8 mouse cellular contexts compared by ENCODE assay signal in genomic region chr13:90394815-90395241, GRCm38 (mm10).
DNase-seq lines count a peak whose midpoint lies in the region; ATAC-seq and TF ChIP-seq lines count a peak whose summit lies in the region.

No protein-coding gene starts in this region.

- no peak overlapping the region for H3K4me2 ChIP-seq in hindbrain, embryonic 14.5 days (replicated peaks)
- no peak overlapping the region for H3K4me2 ChIP-seq in forebrain, embryonic 12.5 days
- H3K4me2 ChIP-seq in midbrain, embryonic 16.5 days (ENCODE audit: low read length), result no peak overlapping the region

- no peak for TF ChIP-seq POLR2A in thymus, adult 2 months (IDR thresholded peaks at IDR 0.05; ENCODE audit: control insufficient read depth, extremely low read depth, insufficient read depth, low read length, poor library complexity)

- no peaks in the 10 kb centered on the region for H3K4me1 ChIP-seq in hindbrain, embryonic 14.5 days (replicated peaks; ENCODE audit: control insufficient read depth, insufficient read depth, low read length)
- no peaks in the 10 kb centered on the region for H3K4me1 ChIP-seq in hindbrain, embryonic 10.5 days (replicated peaks)
- no peaks in the 10 kb centered on the region for H3K4me1 ChIP-seq in forebrain, embryonic 12.5 days
- no peaks in the 10 kb centered on the region for H3K4me1 ChIP-seq in midbrain, embryonic 16.5 days (ENCODE audit: control insufficient read depth, insufficient read depth, low read length)
- no peaks in the 10 kb centered on the region for H3K4me1 ChIP-seq in thymus, adult 2 months (replicated peaks; ENCODE audit: control insufficient read depth, insufficient read depth, low read length)

- WGBS in hindbrain, embryonic 14.5 days, result 44% methylated on average over 5 of the region's 5 CpGs
- WGBS in hindbrain, embryonic 10.5 days, result 81% methylated on average over 5 of the region's 5 CpGs
- WGBS in forebrain, embryonic 12.5 days, result 41% methylated on average over 5 of the region's 5 CpGs
- WGBS in midbrain, embryonic 16.5 days, result 53% methylated on average over 5 of the region's 5 CpGs
- WGBS in thymus, adult 2 months, result 85% methylated on average over 5 of the region's 5 CpGs

- H3K9ac ChIP-seq in hindbrain, embryonic 14.5 days, result no peak overlapping the region
- no peak overlapping the region for H3K9ac ChIP-seq in forebrain, embryonic 12.5 days
- no peak overlapping the region for H3K9ac ChIP-seq in midbrain, embryonic 16.5 days (ENCODE audit: low read depth, low read length)

- no peaks in the 10 kb centered on the region for H3K27me3 ChIP-seq in hindbrain, embryonic 14.5 days (ENCODE audit: control insufficient read depth, insufficient read depth, low read length)
- no peaks in the 10 kb centered on the region for H3K27me3 ChIP-seq in hindbrain, embryonic 10.5 days (ENCODE audit: insufficient read depth, poor library complexity, severe bottlenecking)
- H3K27me3 ChIP-seq in forebrain, embryonic 12.5 days, result no peaks in the 10 kb centered on the region
- H3K27me3 ChIP-seq in midbrain, embryonic 16.5 days (ENCODE audit: control insufficient read depth, insufficient read depth, low read depth, low read length), result no peaks in the 10 kb centered on the region
- H3K27me3 ChIP-seq in thymus, adult 2 months (ENCODE audit: control insufficient read depth, insufficient read depth, low read length), result no peaks in the 10 kb centered on the region

- DNase-seq in hindbrain, embryonic 14.5 days (ENCODE audit: low spot score), result peak; percentile 72
- DNase-seq in hindbrain, embryonic 10.5 days (ENCODE audit: low spot score), result no peak
- DNase-seq in adipocyte (ENCODE audit: low spot score), result peak; percentile 85
- peak; percentile 12 to 20 for DNase-seq in layer of hippocampus, adult 8-10 months (ENCODE audit: low spot score in 2 of 2)
- DNase-seq in thymus, adult 2 months, result no peak

- ATAC-seq in hindbrain, embryonic 14.5 days (ENCODE audit: low FRiP score), result peak; percentile 72; the same call in 1 of the 2 replicates
- peak; percentile 46; the same call in 1 of the 2 replicates for ATAC-seq in forebrain, embryonic 12.5 days (ENCODE audit: low FRiP score)
- ATAC-seq in midbrain, embryonic 16.5 days, result peak; percentile 64
- ATAC-seq in activated CD4-positive, CD25-positive, alpha-beta regulatory T cell, adult 4 months, result no peak

- TF ChIP-seq CTCF in thymus, adult 2 months (IDR thresholded peaks at IDR 0.05; ENCODE audit: borderline replicate concordance, control insufficient read depth, extremely low read depth, insufficient read depth, low read length, poor library complexity), result no peak

- no peak overlapping the region for H3K27ac ChIP-seq in hindbrain, embryonic 14.5 days
- no peak overlapping the region for H3K27ac ChIP-seq in hindbrain, embryonic 10.5 days
- H3K27ac ChIP-seq in forebrain, embryonic 12.5 days, result no peak overlapping the region
- H3K27ac ChIP-seq in midbrain, embryonic 16.5 days (ENCODE audit: low read length), result no peak overlapping the region
- no peak overlapping the region for H3K27ac ChIP-seq in thymus, adult 2 months (ENCODE audit: control insufficient read depth, insufficient read depth, low read length)

- H3K4me3 ChIP-seq in hindbrain, embryonic 14.5 days (replicated peaks; ENCODE audit: low read length), result no peak overlapping the region
- H3K4me3 ChIP-seq in hindbrain, embryonic 10.5 days, result no peak overlapping the region
- no peak overlapping the region for H3K4me3 ChIP-seq in forebrain, embryonic 12.5 days (replicated peaks)
- H3K4me3 ChIP-seq in midbrain, embryonic 16.5 days (ENCODE audit: low read depth, low read length), result no peak overlapping the region
- no peak overlapping the region for H3K4me3 ChIP-seq in thymus, adult 2 months (ENCODE audit: control insufficient read depth, insufficient read depth, low read length)

- no peaks in the 10 kb centered on the region for H3K36me3 ChIP-seq in hindbrain, embryonic 14.5 days (replicated peaks; ENCODE audit: control insufficient read depth, insufficient read depth)
- H3K36me3 ChIP-seq in hindbrain, embryonic 10.5 days, result no peaks in the 10 kb centered on the region
- H3K36me3 ChIP-seq in forebrain, embryonic 12.5 days (replicated peaks), result no peaks in the 10 kb centered on the region
- H3K36me3 ChIP-seq in midbrain, embryonic 16.5 days (ENCODE audit: control insufficient read depth, insufficient read depth, low read length), result no peaks in the 10 kb centered on the region
- no peaks in the 10 kb centered on the region for H3K36me3 ChIP-seq in thymus, adult 2 months (ENCODE audit: control insufficient read depth, insufficient read depth, low read length)

- no peaks in the 10 kb centered on the region for H3K9me3 ChIP-seq in hindbrain, embryonic 14.5 days (ENCODE audit: control insufficient read depth, low read length)
- no peaks in the 10 kb centered on the region for H3K9me3 ChIP-seq in hindbrain, embryonic 10.5 days
- no peaks in the 10 kb centered on the region for H3K9me3 ChIP-seq in forebrain, embryonic 12.5 days
- H3K9me3 ChIP-seq in midbrain, embryonic 16.5 days (replicated peaks; ENCODE audit: control insufficient read depth, low read length, poor library complexity, severe bottlenecking), result no peaks in the 10 kb centered on the region

Comparison
In these comparisons a context has a peak if more than half of its experiments do, and no peak if none do; other contexts are left out.
1. DNase-seq: peak in hindbrain, embryonic 14.5 days (single experiment), adipocyte (single experiment) and layer of hippocampus, adult 8-10 months (2 of 2); none in hindbrain, embryonic 10.5 days (single experiment) and thymus, adult 2 months (single experiment).